Mouse (Mus musculus) embryonic facial prominence, embryonic 10.5 days (tissue): ENCODE measurements around the gene Il5ra. TPM values are rescaled to one million over a fixed set of nuclear protein-coding genes. Genes with fewer than 3 reads are reported as not detected.
A peak's percentile ranks its signal among the peaks of the same experiment; 100 is the strongest.

Experiments used
- DNase-seq: peaks from one replicate; pipeline ENCODE4 v3.0.0-alpha.2; 2017; ENCODE audit warnings: low spot score
- H3K27ac ChIP-seq: fragments of 300-500 bp; sonication (generic); replicated peaks from 2 replicates; pipeline ENCODE4 v1.5.1; 2016; ENCODE audit warnings: mild to moderate bottlenecking
- H3K27me3 ChIP-seq: fragments of 300-500 bp; sonication (generic); replicated peaks from 2 replicates; pipeline ENCODE4 v1.6.1; 2016; ENCODE audit warnings: low read depth, mild to moderate bottlenecking; ENCODE audit not compliant: poor library complexity, severe bottlenecking
- H3K36me3 ChIP-seq: fragments of 300-500 bp; sonication (generic); replicated peaks from 2 replicates; pipeline ENCODE4 v1.6.1; 2016; ENCODE audit warnings: mild to moderate bottlenecking, moderate library complexity
- H3K4me1 ChIP-seq: fragments of 300-500 bp; sonication (generic); 2 replicates; pipeline ENCODE4 v1.6.1; 2016
- H3K4me3 ChIP-seq: fragments of 300-500 bp; sonication (generic); 2 replicates; pipeline ENCODE4 v1.5.1; 2016; ENCODE audit warnings: mild to moderate bottlenecking, moderate library complexity
- H3K9me3 ChIP-seq: fragments of 300-500 bp; sonication (generic); 2 replicates; pipeline ENCODE4 v1.6.1; 2016; ENCODE audit warnings: mild to moderate bottlenecking
- WGBS: fragments of 180-500 bp; shearing (Covaris S2); methylation state at CpG from one replicate; pipeline ENCODE4 v1.1.7; 2016; 5-methylcytosine and 5-hydroxymethylcytosine counted together
- polyA plus RNA-seq: library from polyadenylated mRNA; unstranded; fragments of >200 nt; fragmentation: Nextera tagmentation; extraction: Ambion mirVana; gene quantifications from 2 replicates; pipeline ENCODE4 v1.2.1, GENCODE M21; 2016

Il5ra gene
- not detected in 2 replicates for polyA plus RNA-seq

GRCm38 (mm10) chr6:106748887-106749388, at the start of gene Il5ra:
TSS of gene Il5ra (minus strand) at chr6:106749037.
- no peaks in the 10 kb centered on the region for H3K36me3 ChIP-seq
- H3K4me1 ChIP-seq, result no peaks in the 10 kb centered on the region
- H3K27me3 ChIP-seq, result no peaks in the 10 kb centered on the region
- 82% methylated on average over 6 of the region's 6 CpGs for WGBS
- no peaks in the 10 kb centered on the region for H3K9me3 ChIP-seq
- DNase-seq, result no peak
- no peak within 1 kb of the TSS for H3K27ac ChIP-seq
- H3K4me3 ChIP-seq, result no peak within 1 kb of the TSS

- H3K9me3 ChIP-seq, result no peaks in the 10 kb centered on the region
- DNase-seq, result no peak
- 85% methylated on average over 13 of the region's 13 CpGs for WGBS
- H3K36me3 ChIP-seq, result peaks cover 39% of the 10 kb centered on the region
- peaks cover 10% of the 10 kb centered on the region for H3K4me1 ChIP-seq
- no peaks in the 10 kb centered on the region for H3K27me3 ChIP-seq
- H3K4me3 ChIP-seq, result no peak overlapping the region
- H3K27ac ChIP-seq, result no peak overlapping the region
Observed at GRCm38 (mm10) chr6:106794094-106794814, 45.4 kb upstream of the Il5ra start.

GRCm38 (mm10) chr6:106793621-106794020, 44.8 kb upstream of the Il5ra start:
- 92% methylated on average over 10 of the region's 10 CpGs for WGBS

GRCm38 (mm10) chr6:106793088-106793487, 44.3 kb upstream of the Il5ra start:
- H3K36me3 ChIP-seq, result peaks cover 45% of the 10 kb centered on the region
- H3K27ac ChIP-seq, result no peak overlapping the region
- H3K4me1 ChIP-seq, result no peaks in the 10 kb centered on the region
- H3K27me3 ChIP-seq, result no peaks in the 10 kb centered on the region
- no peaks in the 10 kb centered on the region for H3K9me3 ChIP-seq
- no peak for DNase-seq
- no peak overlapping the region for H3K4me3 ChIP-seq
- 93% methylated on average over 7 of the region's 7 CpGs for WGBS

More at GRCm38 (mm10) chr6:106793621-106794020, 44.8 kb upstream of the Il5ra start:
- Histone ChIP-seq H3K27ac (no peak overlapping the region), H3K4me1 (peaks cover 4% of the 10 kb centered on the region), H3K27me3 (no peaks in the 10 kb centered on the region), H3K4me3 (no peak overlapping the region), H3K9me3 (no peaks in the 10 kb centered on the region), H3K36me3 (peaks cover 41% of the 10 kb centered on the region)
- DNase-seq, result no peak

GRCm38 (mm10) chr6:106792486-106792885, 43.6 kb upstream of the Il5ra start:
- Histone ChIP-seq H3K4me3 (no peak overlapping the region), H3K27me3 (no peaks in the 10 kb centered on the region), H3K36me3 (peaks cover 51% of the 10 kb centered on the region), H3K27ac (no peak overlapping the region), H3K4me1 (no peaks in the 10 kb centered on the region), H3K9me3 (no peaks in the 10 kb centered on the region)
- DNase-seq, result no peak
- WGBS, result 91% methylated on average over 5 of the region's 5 CpGs

GRCm38 (mm10) chr6:106791429-106791828, 42.6 kb upstream of the Il5ra start:
- 93% methylated on average over 8 of the region's 8 CpGs for WGBS
- no peaks in the 10 kb centered on the region for H3K4me1 ChIP-seq

GRCm38 (mm10) chr6:106787138-106787537, 38.3 kb upstream of the Il5ra start:
- 91% methylated on average over 3 of the region's 3 CpGs for WGBS
- Histone ChIP-seq H3K27me3 (no peaks in the 10 kb centered on the region), H3K27ac (no peak overlapping the region), H3K9me3 (no peaks in the 10 kb centered on the region), H3K36me3 (peaks cover 55% of the 10 kb centered on the region), H3K4me3 (no peak overlapping the region), H3K4me1 (no peaks in the 10 kb centered on the region)
- DNase-seq, result no peak

More at GRCm38 (mm10) chr6:106791429-106791828, 42.6 kb upstream of the Il5ra start:
- no peak for DNase-seq
- Histone ChIP-seq H3K4me3 (no peak overlapping the region), H3K27me3 (no peaks in the 10 kb centered on the region), H3K27ac (no peak overlapping the region), H3K36me3 (peaks cover 59% of the 10 kb centered on the region), H3K9me3 (no peaks in the 10 kb centered on the region)

- H3K4me1 ChIP-seq, result peaks cover 12% of the 10 kb centered on the region
- peaks cover 36% of the 10 kb centered on the region for H3K36me3 ChIP-seq
- H3K4me3 ChIP-seq, result peak overlapping the region; percentile 83
- H3K9me3 ChIP-seq, result no peaks in the 10 kb centered on the region
- 54% methylated on average over 4 of the region's 4 CpGs for WGBS
- no peak overlapping the region for H3K27ac ChIP-seq
- H3K27me3 ChIP-seq, result no peaks in the 10 kb centered on the region
- no peak for DNase-seq
Observed at GRCm38 (mm10) chr6:106770046-106770445, 21.2 kb upstream of the Il5ra start.

- H3K9me3 ChIP-seq, result no peaks in the 10 kb centered on the region
- peak overlapping the region; percentile 83 for H3K4me3 ChIP-seq
- H3K4me1 ChIP-seq, result peaks cover 12% of the 10 kb centered on the region
- 2% methylated on average over 33 of the region's 33 CpGs for WGBS
- H3K27ac ChIP-seq, result peak overlapping the region; percentile 84
- peaks cover 32% of the 10 kb centered on the region for H3K36me3 ChIP-seq
- DNase-seq, result peak; percentile 8
- H3K27me3 ChIP-seq, result no peaks in the 10 kb centered on the region
Observed at GRCm38 (mm10) chr6:106769290-106769866, 20.5 kb upstream of the Il5ra start.

- peak; percentile 97 for DNase-seq
- Histone ChIP-seq H3K27me3 (no peaks in the 10 kb centered on the region), H3K4me1 (peaks cover 12% of the 10 kb centered on the region), H3K9me3 (no peaks in the 10 kb centered on the region), H3K36me3 (peaks cover 26% of the 10 kb centered on the region), H3K4me3 (peak within 1 kb of the TSS; percentile 83), H3K27ac (peak within 1 kb of the TSS; percentile 84)
- 9% methylated on average over 35 of the region's 35 CpGs for WGBS
Observed at GRCm38 (mm10) chr6:106768640-106769289, 19.9 kb upstream of the Il5ra start, which contains the start of gene Trnt1. TSS of gene Trnt1 (plus strand) at chr6:106769120.

- peaks cover 12% of the 10 kb centered on the region for H3K4me1 ChIP-seq
- H3K27me3 ChIP-seq, result no peaks in the 10 kb centered on the region
- 80% methylated on average over 4 of the region's 4 CpGs for WGBS
- H3K9me3 ChIP-seq, result no peaks in the 10 kb centered on the region
- no peak overlapping the region for H3K27ac ChIP-seq
- no peak overlapping the region for H3K4me3 ChIP-seq
- H3K36me3 ChIP-seq, result peaks cover 6% of the 10 kb centered on the region
- no peak for DNase-seq
Observed at GRCm38 (mm10) chr6:106766774-106767173, 17.9 kb upstream of the Il5ra start.

GRCm38 (mm10) chr6:106765892-106766291, 17.1 kb upstream of the Il5ra start:
- no peaks in the 10 kb centered on the region for H3K27me3 ChIP-seq
- DNase-seq, result no peak
- H3K27ac ChIP-seq, result no peak overlapping the region
- H3K4me3 ChIP-seq, result no peak overlapping the region
- 77% methylated on average over 1 of the region's 1 CpGs for WGBS
- H3K9me3 ChIP-seq, result no peaks in the 10 kb centered on the region
- H3K4me1 ChIP-seq, result peaks cover 12% of the 10 kb centered on the region
- H3K36me3 ChIP-seq, result no peaks in the 10 kb centered on the region
